Comparison of ENCODE assay signal across 8 mouse cellular contexts in genomic region chr5:77266066-77266885, GRCm38 (mm10). TPM values are rescaled to one million over a fixed set of nuclear protein-coding genes. Genes with fewer than 3 reads are reported as not detected.
A peak's percentile ranks its signal among the peaks of the same experiment; 100 is the strongest.
DNase-seq lines count a peak whose midpoint lies in the region; ATAC-seq and TF ChIP-seq lines count a peak whose summit lies in the region.
"Had no signal": no experiment of that assay in that cellular context is flagged by ENCODE, and none has a peak within 500 bp of the region (broad histone marks: within the 10 kb centered on the region; RNA-seq: fewer than 3 reads in every experiment).

No protein-coding gene starts in this region.

- under 1% methylated on average over 58 of the region's 87 CpGs for WGBS in limb, embryonic 14.5 days
- WGBS in midbrain, embryonic 13.5 days = under 1% methylated on average over 74 of the region's 87 CpGs

- peak overlapping the region; percentile 96 for H3K9ac ChIP-seq in limb, embryonic 14.5 days (ENCODE audit: low read depth, low read length, severe bottlenecking)
- peak overlapping the region; percentile 83 for H3K9ac ChIP-seq in midbrain, embryonic 13.5 days (replicated peaks)

- H3K9me3 ChIP-seq in limb, embryonic 14.5 days (ENCODE audit: control insufficient read depth, low read length) = no peaks in the 10 kb centered on the region
- no peaks in the 10 kb centered on the region for H3K9me3 ChIP-seq in midbrain, embryonic 13.5 days

- H3K4me3 ChIP-seq in limb, embryonic 14.5 days (replicated peaks; ENCODE audit: low read length) = peak overlapping the region; percentile 95
- H3K4me3 ChIP-seq in midbrain, embryonic 13.5 days (replicated peaks) = peak overlapping the region; percentile 91

- H3K4me1 ChIP-seq in limb, embryonic 14.5 days (ENCODE audit: control insufficient read depth, insufficient read depth, low read length) = peaks cover 15% of the 10 kb centered on the region
- peaks cover 26% of the 10 kb centered on the region for H3K4me1 ChIP-seq in midbrain, embryonic 13.5 days (replicated peaks)

- TF ChIP-seq POLR2A in limb, embryonic 14.5 days (IDR thresholded peaks at IDR 0.05; ENCODE audit: borderline replicate concordance, extremely low read depth, insufficient read depth, insufficient read length) = no peak

- intact Hi-C loops in gastrocnemius, postnatal 14 days (cut with DNase I; ENCODE audit: low total_unique reads) = no loop called here

- peak; percentile 16; the same call in 1 of the 2 replicates for ATAC-seq in common myeloid progenitor, adult 5-6 weeks (replicated peaks; ENCODE audit: low read depth, poor library complexity, severe bottlenecking)
- peak; percentile 54 for ATAC-seq in limb, embryonic 14.5 days (ENCODE audit: low FRiP score, low read depth)
- peak; percentile 66 for ATAC-seq in midbrain, embryonic 13.5 days

- peak overlapping the region; percentile 98 for H3K27ac ChIP-seq in limb, embryonic 14.5 days (replicated peaks; ENCODE audit: low read depth, low read length)
- peak overlapping the region; percentile 83 for H3K27ac ChIP-seq in midbrain, embryonic 13.5 days

- peak; percentile 72 for DNase-seq in R1 (ENCODE audit: low read depth, low spot score)
- peak; percentile 59 for DNase-seq in gastrocnemius, postnatal 14 days
- peak; percentile 70 for DNase-seq in induced T-regulatory cell, adult 2 months (ENCODE audit: low read depth)
- peak; percentile 58 for DNase-seq in limb, embryonic 14.5 days (ENCODE audit: low spot score)
- DNase-seq in spleen, postnatal 10 days (ENCODE audit: low spot score in 2 of 2) = peak; percentile 67 to 69

- peaks cover 33% of the 10 kb centered on the region for H3K36me3 ChIP-seq in limb, embryonic 14.5 days (ENCODE audit: control insufficient read depth, insufficient read depth, low read length)
- H3K36me3 ChIP-seq in midbrain, embryonic 13.5 days = peaks cover 16% of the 10 kb centered on the region

- H3K4me2 ChIP-seq in limb, embryonic 14.5 days (replicated peaks; ENCODE audit: low read depth, low read length, severe bottlenecking) = peak overlapping the region; percentile 42
- H3K4me2 ChIP-seq in midbrain, embryonic 13.5 days (replicated peaks) = peak overlapping the region; percentile 81

- H3K27me3 ChIP-seq in limb, embryonic 14.5 days (ENCODE audit: control insufficient read depth, insufficient read depth, low read length) = no peaks in the 10 kb centered on the region
- peaks cover 15% of the 10 kb centered on the region for H3K27me3 ChIP-seq in midbrain, embryonic 13.5 days

RNA-seq across cellular contexts. Expression of gene Rest, which starts 1.0 kb away (rescaled TPM):
- total RNA-seq in common myeloid progenitor, adult 5-6 weeks (2017) = 49.7 and 61.6 TPM in 2 replicates
- 10 to 100 TPM in 1 of 2 experiments, 1 to 10 TPM in 1; 9.8 to 11.4 TPM for total RNA-seq in gastrocnemius, postnatal 14 days (2021)
- 27.9 and 28.2 TPM in 2 replicates for polyA plus RNA-seq in limb, embryonic 14.5 days (2012; rRNA removed)
- 47.0 and 58.2 TPM in 2 replicates for polyA plus RNA-seq in limb, embryonic 14.5 days (2014; fragmentation: Nextera tagmentation; extraction: Ambion mirVana)
- polyA plus RNA-seq in midbrain, embryonic 13.5 days (2015; fragmentation: Nextera tagmentation; extraction: Ambion mirVana) = 8.0 and 8.5 TPM in 2 replicates

RNA-seq across cellular contexts. Expression of gene Noa1, which starts 43.6 kb away (rescaled TPM):
- total RNA-seq in common myeloid progenitor, adult 5-6 weeks (2017) = 20.3 and 40.9 TPM in 2 replicates
- total RNA-seq in gastrocnemius, postnatal 14 days (2021) = 10 to 100 TPM; 15.8 to 17.6 TPM
- 19.2 and 19.6 TPM in 2 replicates for polyA plus RNA-seq in limb, embryonic 14.5 days (2012; rRNA removed)
- polyA plus RNA-seq in limb, embryonic 14.5 days (2014; fragmentation: Nextera tagmentation; extraction: Ambion mirVana) = 23.7 and 25.9 TPM in 2 replicates
- polyA plus RNA-seq in midbrain, embryonic 13.5 days (2015; fragmentation: Nextera tagmentation; extraction: Ambion mirVana) = 30.3 and 31.3 TPM in 2 replicates

RNA-seq across cellular contexts. Expression of gene Polr2b, which starts 43.7 kb away (rescaled TPM):
- total RNA-seq in common myeloid progenitor, adult 5-6 weeks (2017) = 160 and 171 TPM in 2 replicates
- 10 to 100 TPM; 22.1 to 23.4 TPM for total RNA-seq in gastrocnemius, postnatal 14 days (2021)
- polyA plus RNA-seq in limb, embryonic 14.5 days (2012; rRNA removed) = 37.7 and 44.8 TPM in 2 replicates
- polyA plus RNA-seq in limb, embryonic 14.5 days (2014; fragmentation: Nextera tagmentation; extraction: Ambion mirVana) = 56.6 and 61.0 TPM in 2 replicates
- polyA plus RNA-seq in midbrain, embryonic 13.5 days (2015; fragmentation: Nextera tagmentation; extraction: Ambion mirVana) = 75.7 and 82.2 TPM in 2 replicates

RNA-seq across cellular contexts. Expression of gene Spink2, which starts 55.0 kb away (rescaled TPM):
- total RNA-seq in common myeloid progenitor, adult 5-6 weeks (2017) = not detected in 2 replicates
- total RNA-seq in gastrocnemius, postnatal 14 days (2021) = under 1 TPM in 1 of 2 experiments, not detected in 1; 0.72 TPM
- polyA plus RNA-seq in limb, embryonic 14.5 days (2012; rRNA removed) = 4.6 TPM in 2 replicates
- polyA plus RNA-seq in limb, embryonic 14.5 days (2014; fragmentation: Nextera tagmentation; extraction: Ambion mirVana) = 3.7 and 3.8 TPM in 2 replicates
- 0.48 TPM in 1 of 2 replicates, not detected in the other for polyA plus RNA-seq in midbrain, embryonic 13.5 days (2015; fragmentation: Nextera tagmentation; extraction: Ambion mirVana)
- total RNA-seq: layer of hippocampus, postnatal 14 days had no signal

Comparison
In these comparisons a context has a peak if more than half of its experiments do, and no peak if none do; other contexts are left out.
1. Peak in every context shown above with its lines: DNase-seq, ATAC-seq, H3K4me3 ChIP-seq and H3K27ac ChIP-seq.
2. ATAC-seq: peak in every context shown above with its lines; median percentile 66 in midbrain, embryonic 13.5 days; 54 in limb, embryonic 14.5 days; 16 in common myeloid progenitor, adult 5-6 weeks.